Mouse (Mus musculus) intestine, postnatal 0 days (tissue): ENCODE measurements at regions not wholly inside any gene's neighbourhood (a gene's known extent, or its start where the extent isn't known, plus 50 kb on each side); places are given as distances from the start of the nearest gene placed in this dataset.

Experiments used
- ATAC-seq: fragments of 200-750 bp; cut with Nextera tagmentation; 2 replicates; pipeline ENCODE4 v1.8.0; 2017; ENCODE audit warnings: mild to moderate bottlenecking, moderate TSS enrichment, moderate library complexity
- H3K27ac ChIP-seq: fragments of 300-500 bp; sonication (generic); 2 replicates; pipeline ENCODE4 v1.5.1; 2014; ENCODE audit warnings: mild to moderate bottlenecking, low read depth, low read length, moderate library complexity
- H3K27me3 ChIP-seq: fragments of 300-500 bp; sonication (generic); replicated peaks from 2 replicates; pipeline ENCODE4 v1.6.1; 2014; ENCODE audit warnings: low read length, mixed read lengths; ENCODE audit not compliant: control insufficient read depth, insufficient read depth
- H3K36me3 ChIP-seq: fragments of 300-500 bp; sonication (generic); 2 replicates; pipeline ENCODE4 v1.6.1; 2014; ENCODE audit warnings: mild to moderate bottlenecking, moderate library complexity; ENCODE audit not compliant: control insufficient read depth, insufficient read depth
- H3K4me1 ChIP-seq: fragments of 300-500 bp; sonication (generic); replicated peaks from 2 replicates; pipeline ENCODE4 v1.6.1; 2014; ENCODE audit warnings: antibody characterized with exemption, low read length, mixed read lengths; ENCODE audit not compliant: control insufficient read depth, insufficient read depth
- H3K4me2 ChIP-seq: fragments of 300-500 bp; sonication (generic); replicated peaks from 2 replicates; pipeline ENCODE4 v1.6.1; 2014; ENCODE audit warnings: low read depth, mild to moderate bottlenecking, moderate library complexity
- H3K4me3 ChIP-seq: fragments of 300-500 bp; sonication (generic); 2 replicates; pipeline ENCODE4 v1.5.1; 2014; ENCODE audit warnings: low read depth, low read length
- H3K9ac ChIP-seq: fragments of 300-500 bp; sonication (generic); 2 replicates; pipeline ENCODE4 v1.6.1; 2014; ENCODE audit warnings: mild to moderate bottlenecking, low read depth, low read length
- H3K9me3 ChIP-seq: fragments of 300-500 bp; sonication (generic); 2 replicates; pipeline ENCODE4 v1.6.1; 2016; ENCODE audit warnings: mixed run types; ENCODE audit not compliant: control insufficient read depth
- CTCF ChIP-seq: sonication (generic); IDR thresholded peaks from 2 replicates; pipeline ENCODE4 v1.5.1; 2016; ENCODE audit warnings: low read depth, mild to moderate bottlenecking, control low read depth, antibody characterized with exemption, moderate library complexity
- WGBS: fragments of 180-500 bp; shearing (Covaris S2); extraction: QIAGEN DNeasy Blood & Tissue Kit; methylation state at CpG from one replicate; pipeline ENCODE4 v1.1.7; 2014; 5-methylcytosine and 5-hydroxymethylcytosine counted together

- Histone ChIP-seq H3K9me3 (no peaks in the 10 kb centered on the region), H3K4me2 (no peak overlapping the region), H3K4me1 (no peaks in the 10 kb centered on the region), H3K36me3 (no peaks in the 10 kb centered on the region), H3K27me3 (no peaks in the 10 kb centered on the region), H3K27ac (no peak overlapping the region), H3K9ac (no peak overlapping the region), H3K4me3 (no peak overlapping the region)
- WGBS, result 86% methylated on average over 6 of the region's 6 CpGs
- TF ChIP-seq CTCF, result no peak
- ATAC-seq, result no peak
Observed at GRCm38 (mm10) chr8:88914657-88915056, 129.3 kb downstream of the Sall1 start.

GRCm38 (mm10) chr8:88914190-88914589, 129.8 kb downstream of the Sall1 start:
- H3K36me3 ChIP-seq, result no peaks in the 10 kb centered on the region
- no peak overlapping the region for H3K4me3 ChIP-seq
- no peaks in the 10 kb centered on the region for H3K4me1 ChIP-seq
- no peak overlapping the region for H3K27ac ChIP-seq
- H3K4me2 ChIP-seq, result no peak overlapping the region
- TF ChIP-seq CTCF, result no peak
- 73% methylated on average over 6 of the region's 6 CpGs for WGBS
- no peak for ATAC-seq
- H3K9ac ChIP-seq, result no peak overlapping the region
- no peaks in the 10 kb centered on the region for H3K27me3 ChIP-seq
- H3K9me3 ChIP-seq, result no peaks in the 10 kb centered on the region

GRCm38 (mm10) chr8:88906244-88906643, 137.7 kb downstream of the Sall1 start:
- H3K27ac ChIP-seq, result no peak overlapping the region
- ATAC-seq, result no peak
- H3K27me3 ChIP-seq, result no peaks in the 10 kb centered on the region
- no peaks in the 10 kb centered on the region for H3K4me1 ChIP-seq
- H3K9ac ChIP-seq, result no peak overlapping the region
- H3K4me3 ChIP-seq, result no peak overlapping the region
- H3K4me2 ChIP-seq, result no peak overlapping the region
- WGBS, result 83% methylated on average over 6 of the region's 6 CpGs
- no peaks in the 10 kb centered on the region for H3K9me3 ChIP-seq
- H3K36me3 ChIP-seq, result no peaks in the 10 kb centered on the region
- peak; percentile 56 for TF ChIP-seq CTCF

GRCm38 (mm10) chr8:88903094-88903493, 140.9 kb downstream of the Sall1 start:
- H3K9me3 ChIP-seq, result no peaks in the 10 kb centered on the region
- H3K27ac ChIP-seq, result no peak overlapping the region
- no peak overlapping the region for H3K4me3 ChIP-seq
- H3K36me3 ChIP-seq, result no peaks in the 10 kb centered on the region
- no peak overlapping the region for H3K4me2 ChIP-seq
- ATAC-seq, result no peak
- 73% methylated on average over 12 of the region's 12 CpGs for WGBS
- no peak for TF ChIP-seq CTCF
- H3K9ac ChIP-seq, result no peak overlapping the region
- no peaks in the 10 kb centered on the region for H3K4me1 ChIP-seq
- no peaks in the 10 kb centered on the region for H3K27me3 ChIP-seq

- no peaks in the 10 kb centered on the region for H3K36me3 ChIP-seq
- no peak overlapping the region for H3K9ac ChIP-seq
- no peaks in the 10 kb centered on the region for H3K9me3 ChIP-seq
- WGBS, result 90% methylated on average over 15 of the region's 15 CpGs
- no peak for ATAC-seq
- no peak overlapping the region for H3K4me3 ChIP-seq
- no peak overlapping the region for H3K4me2 ChIP-seq
- no peaks in the 10 kb centered on the region for H3K27me3 ChIP-seq
- TF ChIP-seq CTCF, result no peak
- no peak overlapping the region for H3K27ac ChIP-seq
- H3K4me1 ChIP-seq, result no peaks in the 10 kb centered on the region
Observed at GRCm38 (mm10) chr8:88883751-88884390, 160.1 kb downstream of the Sall1 start.

GRCm38 (mm10) chr8:88879857-88880256, 164.1 kb downstream of the Sall1 start:
- WGBS, result 75% methylated on average over 7 of the region's 7 CpGs
- no peak for TF ChIP-seq CTCF

GRCm38 (mm10) chr8:88877921-88878320, 166.0 kb downstream of the Sall1 start:
- H3K36me3 ChIP-seq, result no peaks in the 10 kb centered on the region
- 69% methylated on average over 10 of the region's 10 CpGs for WGBS
- no peak overlapping the region for H3K27ac ChIP-seq
- no peaks in the 10 kb centered on the region for H3K27me3 ChIP-seq
- H3K9ac ChIP-seq, result no peak overlapping the region
- H3K4me2 ChIP-seq, result no peak overlapping the region
- ATAC-seq, result no peak
- H3K4me1 ChIP-seq, result no peaks in the 10 kb centered on the region
- H3K4me3 ChIP-seq, result no peak overlapping the region
- TF ChIP-seq CTCF, result no peak
- no peaks in the 10 kb centered on the region for H3K9me3 ChIP-seq

More at GRCm38 (mm10) chr8:88879857-88880256, 164.1 kb downstream of the Sall1 start:
- Histone ChIP-seq H3K9ac (no peak overlapping the region), H3K4me1 (no peaks in the 10 kb centered on the region), H3K27ac (no peak overlapping the region), H3K27me3 (no peaks in the 10 kb centered on the region), H3K36me3 (no peaks in the 10 kb centered on the region), H3K4me3 (no peak overlapping the region), H3K9me3 (no peaks in the 10 kb centered on the region), H3K4me2 (no peak overlapping the region)
- ATAC-seq, result no peak
